Mouse (Mus musculus) right cerebral cortex, postnatal 4 days (tissue): ENCODE results near the gene B230118H07Rik.
"Not testable (repeated sequence)": the region's sequence is repeated elsewhere in the genome, so short reads cannot be mapped to it uniquely, and the experiment has no call there.

Experiments used
- DNase-seq: peaks from one replicate; pipeline ENCODE4 v3.0.0-alpha.2; 2022

The B230118H07Rik gene

GRCm38 (mm10) chr2:101581418-101581817 is 67.9 kb downstream of the B230118H07Rik start:
- DNase-seq = no peak

- DNase-seq = no peak
These were observed 68.4 kb downstream of the B230118H07Rik start for GRCm38 (mm10) chr2:101580977-101581376.

DNA sequence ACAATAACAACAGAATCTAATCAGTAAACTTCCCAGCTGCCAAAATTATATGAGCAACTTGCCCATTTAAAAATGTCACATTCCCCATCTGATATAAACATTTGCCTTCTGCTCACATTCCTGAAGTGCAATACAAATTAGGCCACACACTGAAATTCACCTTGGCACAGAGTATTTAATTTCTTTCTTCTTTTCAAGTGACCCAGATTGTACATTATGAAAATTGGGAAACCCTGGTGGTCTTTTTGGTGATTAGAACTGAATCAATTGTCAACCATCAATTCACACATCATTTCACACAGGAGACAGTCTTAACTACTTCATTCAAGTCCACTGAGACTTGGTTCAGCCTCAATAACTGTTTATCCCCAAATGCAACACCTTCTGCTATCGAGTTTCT is 68.9 kb downstream of the B230118H07Rik start:
- no peak for DNase-seq

- DNase-seq = no peak
These were observed 69.3 kb downstream of the B230118H07Rik start for GRCm38 (mm10) chr2:101580027-101580426.

GRCm38 (mm10) chr2:101577243-101577642 is 72.1 kb downstream of the B230118H07Rik start:
- DNase-seq = no peak

DNA sequence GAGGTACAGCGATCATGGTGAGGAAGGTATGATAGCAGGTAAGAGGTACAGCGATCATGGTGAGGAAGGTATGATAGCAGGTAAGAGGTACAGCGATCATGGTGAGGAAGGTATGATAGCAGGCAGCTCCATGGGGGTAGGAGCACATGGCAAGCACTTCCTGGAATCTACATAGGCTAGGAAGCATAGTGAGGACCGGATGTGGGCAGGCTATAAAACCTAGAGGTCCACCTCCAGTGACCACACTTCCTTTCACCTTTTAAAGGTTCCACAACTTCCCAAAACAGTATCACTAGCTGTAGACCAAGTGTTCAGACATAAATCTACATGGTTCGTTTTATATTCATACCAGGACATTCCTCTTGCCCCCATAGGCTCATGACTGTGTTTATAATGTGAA is 80.1 kb downstream of the B230118H07Rik start:
- DNase-seq = no peak

DNA sequence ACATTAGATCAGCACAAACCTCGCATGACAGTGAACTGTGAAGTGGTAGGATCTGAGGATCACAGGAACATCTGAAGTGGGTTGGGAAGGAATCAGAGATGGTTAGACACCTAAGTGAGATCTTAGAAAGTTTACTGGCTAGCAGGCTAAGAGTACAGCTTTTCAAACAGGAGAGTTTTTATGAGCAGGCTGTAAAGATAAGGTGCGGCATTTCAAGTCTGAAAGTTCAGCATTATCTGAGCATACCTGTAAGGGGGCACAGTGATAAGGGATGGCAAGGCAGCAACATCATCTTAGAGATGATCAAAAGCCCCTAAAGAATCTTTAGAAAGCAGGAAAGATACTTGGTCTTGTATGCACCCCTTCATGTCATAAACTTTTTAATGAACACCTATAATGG is 81.8 kb downstream of the B230118H07Rik start:
- no peak for DNase-seq

GRCm38 (mm10) chr2:101563776-101564175 is 85.6 kb downstream of the B230118H07Rik start:
- no peak for DNase-seq

DNA sequence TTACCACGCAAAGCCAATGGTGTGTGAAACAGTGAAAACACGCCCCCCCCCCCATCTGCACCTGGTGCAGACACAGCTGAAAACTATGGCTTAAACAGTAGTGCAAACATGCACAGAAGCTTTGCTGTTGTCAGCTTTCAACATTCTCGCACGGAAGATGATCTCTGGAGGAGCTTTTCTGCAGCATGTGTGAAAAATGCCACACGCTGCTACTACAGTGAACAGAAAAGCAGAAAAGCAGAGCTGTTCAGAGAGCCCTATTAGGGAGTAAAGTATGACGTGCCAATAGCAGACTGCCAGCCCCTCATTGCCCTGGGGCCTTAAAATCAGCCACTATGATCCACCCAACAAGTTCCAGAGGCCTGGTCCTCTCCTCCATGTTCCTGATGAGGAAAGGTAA is 86.1 kb downstream of the B230118H07Rik start:
- DNase-seq = no peak

DNA sequence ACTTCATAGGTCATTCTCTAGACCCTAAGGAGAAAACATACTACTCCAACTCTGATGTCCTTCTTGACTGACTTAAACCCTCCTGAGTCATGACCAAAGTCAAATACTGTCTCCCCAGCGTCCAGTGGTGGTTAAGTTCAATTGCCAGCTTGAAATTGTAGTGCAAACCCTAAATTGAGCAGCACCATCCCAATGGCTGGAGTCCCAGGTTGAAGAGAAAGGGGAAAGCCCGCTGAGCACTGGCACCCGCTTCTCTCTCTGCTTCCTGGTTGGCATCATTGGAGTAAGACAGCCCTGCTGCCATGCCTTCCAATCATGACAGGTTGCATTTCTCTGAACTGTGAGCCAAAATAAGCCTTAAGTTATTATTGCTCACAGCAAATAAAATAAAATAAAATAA is 89.9 kb downstream of the B230118H07Rik start:
- no peak for DNase-seq

DNA sequence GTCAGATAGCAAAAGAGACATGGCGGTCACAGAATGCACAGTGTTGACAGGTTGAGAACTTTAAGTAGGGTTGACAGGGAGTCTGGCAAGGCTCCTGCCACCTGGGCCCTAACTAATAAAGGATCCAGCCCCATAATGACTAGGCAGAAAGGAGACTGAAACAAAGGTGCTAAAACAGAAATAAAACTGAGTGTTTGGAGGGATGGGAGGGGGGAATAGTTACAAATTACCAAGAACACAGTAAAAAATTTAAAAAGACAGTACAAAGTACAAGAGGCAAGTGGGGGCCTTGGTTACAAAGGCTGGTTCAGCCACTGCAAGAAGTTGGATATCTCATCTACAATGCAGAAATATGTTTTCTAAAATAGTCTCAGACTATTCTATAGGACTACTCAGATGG is 93.4 kb downstream of the B230118H07Rik start:
- DNase-seq = no peak

DNA sequence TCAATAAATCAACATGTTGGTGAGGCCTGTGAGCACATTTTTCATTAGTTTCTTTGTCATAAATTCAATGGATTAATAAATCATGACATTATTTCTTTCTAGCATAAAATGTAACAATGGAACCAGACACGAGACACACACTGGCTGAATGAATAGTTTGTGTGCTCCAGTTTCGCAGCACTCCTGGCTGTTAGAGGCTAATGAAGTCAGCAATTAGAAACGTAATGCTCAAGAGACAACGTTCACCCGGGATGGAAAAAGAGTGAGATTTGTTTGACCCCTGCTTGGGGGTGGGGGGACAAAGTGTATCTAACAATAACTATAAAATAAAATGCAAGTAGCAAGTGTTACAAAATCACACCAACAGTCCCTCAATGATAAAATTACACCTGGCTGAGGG is 95.5 kb downstream of the B230118H07Rik start:
- DNase-seq = no peak

DNA sequence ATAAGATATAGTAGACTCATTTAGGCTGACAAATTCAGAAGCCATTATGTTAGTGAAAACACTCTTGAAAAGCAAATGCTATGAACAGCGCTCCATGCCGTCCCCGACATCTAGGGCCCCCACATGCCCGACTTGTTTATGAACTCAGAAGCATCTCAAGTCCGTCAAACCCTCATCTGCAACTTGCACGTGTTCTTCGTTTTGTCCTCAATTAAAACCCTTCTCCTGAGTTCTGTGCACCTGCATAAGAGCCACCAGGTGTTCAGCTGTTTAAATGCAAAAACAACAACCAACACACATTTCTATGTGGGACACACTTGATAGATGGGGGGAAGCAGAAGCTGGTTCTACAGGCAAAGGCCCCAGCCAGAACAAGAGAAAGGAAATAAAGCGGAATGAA is 97.0 kb downstream of the B230118H07Rik start:
- no peak for DNase-seq

DNA sequence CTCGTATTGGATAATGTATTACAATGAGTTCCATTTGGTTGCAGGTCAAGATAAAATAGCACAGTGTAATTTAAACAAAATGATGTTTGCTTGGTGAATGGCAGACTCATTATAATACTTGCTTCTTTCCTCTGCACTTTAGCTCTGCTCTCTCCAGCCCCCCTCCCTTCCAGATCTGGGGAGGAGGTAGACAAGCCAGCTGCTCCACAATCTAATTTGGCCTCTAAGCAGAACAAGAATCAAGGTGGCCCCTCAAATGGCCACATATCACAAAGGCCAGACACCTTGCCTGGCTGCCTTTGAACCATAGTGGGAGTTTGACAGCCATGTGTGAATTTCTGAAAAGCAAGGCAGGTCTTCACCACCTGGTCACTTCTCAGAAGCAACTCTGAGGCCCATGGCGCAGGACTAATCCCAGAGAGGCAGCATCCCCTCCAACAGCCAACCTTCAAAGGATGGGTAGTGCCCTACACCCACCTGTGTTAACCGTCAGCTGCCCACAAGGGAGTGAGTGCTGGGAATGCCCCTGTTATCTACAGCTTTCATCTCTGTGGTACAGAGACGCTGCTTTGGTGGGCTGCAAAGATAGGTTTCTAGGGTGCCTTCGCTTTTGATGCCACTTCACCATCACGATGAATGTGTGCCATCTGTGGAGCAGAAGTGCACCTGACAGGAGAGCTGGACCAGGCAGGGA is 98.2 kb downstream of the B230118H07Rik start:
- DNase-seq = no peak

- no peak for DNase-seq
These were observed 99.2 kb downstream of the B230118H07Rik start for GRCm38 (mm10) chr2:101550176-101550575.

DNA sequence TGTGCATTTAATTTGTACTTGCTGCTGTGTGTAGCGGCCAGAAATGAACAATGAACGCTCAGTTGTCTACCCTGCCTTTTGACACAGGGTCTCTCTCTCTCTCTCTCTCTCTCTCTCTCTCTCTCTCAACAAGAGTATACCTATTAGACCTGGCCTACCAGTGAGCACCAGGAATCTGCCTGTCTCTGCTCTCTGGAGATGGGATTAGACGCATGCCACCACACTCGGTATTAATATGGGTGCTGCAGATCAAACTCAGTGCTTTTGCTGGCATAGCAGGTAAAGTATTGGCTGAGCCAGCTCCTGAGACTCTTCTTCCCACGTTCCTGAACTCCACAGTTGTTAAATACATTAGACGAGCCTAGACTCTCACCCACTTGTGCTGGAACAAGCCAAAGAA is 100.5 kb downstream of the B230118H07Rik start:
- DNase-seq = no peak

GRCm38 (mm10) chr2:101545593-101545992 is 103.7 kb downstream of the B230118H07Rik start:
- DNase-seq = no peak

DNA sequence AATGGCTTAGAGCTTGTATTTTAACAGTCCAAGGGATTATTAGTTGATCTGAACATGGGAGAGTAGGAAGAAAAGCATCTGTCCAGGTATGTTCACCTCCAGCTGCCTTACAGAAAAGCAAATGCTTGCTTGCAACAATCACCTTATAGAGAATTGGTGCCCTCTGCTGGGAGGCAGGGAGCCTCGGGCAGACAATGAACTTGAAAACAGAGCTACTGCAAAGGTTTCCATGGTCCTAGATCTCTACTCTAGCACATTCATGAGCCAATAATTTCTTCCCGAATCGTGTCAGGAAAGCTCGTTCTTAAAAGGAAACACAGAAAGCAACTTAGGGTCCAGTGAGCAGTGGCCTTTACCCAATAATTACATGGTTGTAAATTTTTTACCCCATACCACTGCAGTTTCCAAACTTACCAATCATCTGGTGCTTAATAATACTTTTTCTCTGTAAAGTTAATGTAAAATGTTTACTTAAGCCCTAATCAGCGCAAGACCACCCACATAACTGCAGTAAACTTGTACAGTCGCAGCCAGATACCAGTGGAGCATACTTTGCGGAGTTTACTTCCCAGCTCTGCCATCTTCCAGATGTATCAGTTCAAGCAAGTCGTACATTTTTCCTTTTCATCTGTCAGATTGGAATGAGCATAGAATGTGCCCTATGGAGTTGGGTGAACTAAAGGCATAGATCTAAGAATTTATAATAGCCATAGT is 105.5 kb downstream of the B230118H07Rik start:
- no peak for DNase-seq

- not testable (repeated sequence) for DNase-seq
These were observed 112.4 kb downstream of the B230118H07Rik start for GRCm38 (mm10) chr2:101536887-101537286.

DNA sequence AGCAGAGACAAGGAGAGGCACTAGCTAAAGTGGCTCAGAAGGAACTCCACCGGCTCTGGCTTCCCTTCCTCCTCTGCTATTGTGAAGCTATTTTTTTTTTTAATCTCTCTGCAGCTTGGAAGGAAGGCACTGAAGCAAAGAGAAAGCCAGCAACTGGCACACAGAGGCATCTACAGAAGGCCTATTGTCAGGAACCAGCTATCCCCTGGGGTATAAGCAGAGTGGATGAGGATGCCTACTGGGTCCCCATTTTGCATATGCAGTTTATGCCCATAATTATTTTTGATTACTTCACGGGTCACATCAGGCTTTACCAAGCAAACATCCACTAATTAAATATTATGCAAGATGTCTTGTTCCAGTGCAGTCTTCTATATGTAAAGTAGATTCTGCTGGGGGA is 115.6 kb downstream of the B230118H07Rik start:
- no peak for DNase-seq

DNA sequence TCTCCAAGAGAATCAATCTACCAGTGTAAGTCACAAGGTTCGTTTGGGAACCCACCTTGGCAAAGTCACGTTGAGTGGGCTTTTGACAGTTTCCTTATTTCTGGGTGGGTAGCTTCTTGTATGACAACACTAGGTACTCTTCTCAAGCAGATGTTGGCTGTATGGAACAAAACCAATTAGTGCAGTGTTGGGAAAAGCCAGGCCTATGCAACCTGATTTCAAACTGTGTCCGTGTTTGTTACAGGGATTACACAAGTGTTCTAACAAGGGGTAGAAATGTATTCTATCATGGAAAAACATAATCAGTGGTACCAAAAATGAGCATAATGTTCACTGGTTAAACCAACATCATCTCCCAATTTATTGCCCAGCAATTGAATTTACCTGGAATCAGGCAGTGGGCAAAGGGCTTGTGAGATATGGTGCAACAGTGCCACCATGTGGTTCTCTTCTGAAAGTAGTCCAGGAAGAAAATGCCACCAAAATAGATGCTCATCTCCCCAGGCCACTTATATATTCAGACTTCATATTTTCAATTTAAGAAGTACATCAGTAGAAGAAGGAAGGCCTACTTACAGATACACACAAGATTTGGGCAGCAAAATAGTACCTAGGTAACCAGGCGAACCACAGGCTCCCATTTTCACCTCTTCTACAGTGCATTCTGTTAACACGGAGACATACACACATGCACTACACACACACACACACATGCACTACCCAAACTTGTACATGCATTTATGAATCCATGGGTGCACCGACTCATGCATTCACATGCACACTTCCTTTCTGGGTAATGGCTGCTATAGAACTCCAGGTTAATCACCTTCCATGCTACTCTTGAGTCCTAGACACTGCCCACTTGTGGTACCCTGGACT is 123.6 kb downstream of the B230118H07Rik start:
- peak; percentile 62 for DNase-seq

- DNase-seq = peak; percentile 24
These were observed 124.2 kb downstream of the B230118H07Rik start for GRCm38 (mm10) chr2:101525091-101525490.

- DNase-seq = no peak
These were observed 128.8 kb downstream of the B230118H07Rik start for GRCm38 (mm10) chr2:101520503-101520902.

- no peak for DNase-seq
These were observed 129.4 kb downstream of the B230118H07Rik start for GRCm38 (mm10) chr2:101519928-101520327.
